Comparison of ENCODE assay signal across 11 mouse cellular contexts in genomic region chr5:64575896-64576295, GRCm38 (mm10).
DNase-seq lines count a peak whose midpoint lies in the region; ATAC-seq and TF ChIP-seq lines count a peak whose summit lies in the region.
"Had no signal": no experiment of that assay in that cellular context is flagged by ENCODE, and none has a peak within 500 bp of the region (broad histone marks: within the 10 kb centered on the region; RNA-seq: fewer than 3 reads in every experiment).

No protein-coding gene starts in this region.

- peak; percentile 38 for DNase-seq in heart, adult 8-10 months (ENCODE audit: low spot score)
- DNase-seq in liver, embryonic 13.5 days, result no peak
- DNase-seq in heart, postnatal 0 days (ENCODE audit: low spot score), result no peak
- DNase-seq in adrenal gland, postnatal 10 days, result no peak
- no peak for DNase-seq in adrenal gland, adult 8-10 months
- DNase-seq: B cell, adult 2 months; liver, postnatal 0 days had no signal

- no peak overlapping the region for H3K4me3 ChIP-seq in heart, embryonic 11.5 days (ENCODE audit: low read depth, low read length)
- no peak overlapping the region for H3K4me3 ChIP-seq in liver, embryonic 13.5 days (replicated peaks)
- H3K4me3 ChIP-seq in liver, embryonic 12.5 days, result no peak overlapping the region
- H3K4me3 ChIP-seq in heart, postnatal 0 days (ENCODE audit: low read depth, low read length), result no peak overlapping the region
- no peak overlapping the region for H3K4me3 ChIP-seq in stomach, embryonic 16.5 days (replicated peaks; ENCODE audit: low read length)
- H3K4me3 ChIP-seq: neural tube, embryonic 15.5 days had no signal

- no peak for ATAC-seq in heart, embryonic 11.5 days (replicated peaks; ENCODE audit: insufficient number of reproducible peaks, low FRiP score, low TSS enrichment)
- no peak for ATAC-seq in liver, embryonic 13.5 days (ENCODE audit: low read depth)
- no peak for ATAC-seq in liver, embryonic 12.5 days
- ATAC-seq in heart, postnatal 0 days (ENCODE audit: insufficient read depth, low read depth), result no peak; the same call in 1 of the 2 replicates
- peak; percentile 38; the same call in 1 of the 2 replicates for ATAC-seq in stomach, embryonic 16.5 days (ENCODE audit: insufficient read depth, low FRiP score)
- ATAC-seq: liver, postnatal 0 days had no signal

- H3K4me1 ChIP-seq in heart, embryonic 11.5 days (ENCODE audit: control insufficient read depth, insufficient read depth, low read length), result peaks cover 19% of the 10 kb centered on the region
- peaks cover 41% of the 10 kb centered on the region for H3K4me1 ChIP-seq in liver, embryonic 13.5 days (replicated peaks)
- peaks cover 42% of the 10 kb centered on the region for H3K4me1 ChIP-seq in liver, embryonic 12.5 days
- H3K4me1 ChIP-seq in heart, postnatal 0 days (ENCODE audit: control insufficient read depth, insufficient read depth), result peaks cover 13% of the 10 kb centered on the region
- peaks cover 29% of the 10 kb centered on the region for H3K4me1 ChIP-seq in stomach, embryonic 16.5 days (ENCODE audit: control insufficient read depth, insufficient read depth, low read length)

- no peaks in the 10 kb centered on the region for H3K36me3 ChIP-seq in heart, embryonic 11.5 days (ENCODE audit: control insufficient read depth, insufficient read depth, low read length)
- no peaks in the 10 kb centered on the region for H3K36me3 ChIP-seq in liver, embryonic 13.5 days
- H3K36me3 ChIP-seq in liver, embryonic 12.5 days, result no peaks in the 10 kb centered on the region
- H3K36me3 ChIP-seq in heart, postnatal 0 days (replicated peaks; ENCODE audit: control insufficient read depth, insufficient read depth, low read length), result no peaks in the 10 kb centered on the region
- no peaks in the 10 kb centered on the region for H3K36me3 ChIP-seq in stomach, embryonic 16.5 days (ENCODE audit: control insufficient read depth, insufficient read depth, low read length)
- H3K36me3 ChIP-seq: neural tube, embryonic 15.5 days had no signal

- TF ChIP-seq EP300 in heart, postnatal 0 days (IDR thresholded peaks at IDR 0.05; ENCODE audit: low read depth), result no peak

- WGBS in heart, embryonic 11.5 days (ENCODE audit: insufficient replicate concordance), result 71% methylated on average over 6 of the region's 6 CpGs
- WGBS in liver, embryonic 13.5 days (ENCODE audit: insufficient replicate concordance), result 84% methylated on average over 6 of the region's 6 CpGs
- 78% methylated on average over 6 of the region's 6 CpGs for WGBS in liver, embryonic 12.5 days (ENCODE audit: insufficient replicate concordance)
- 67% methylated on average over 6 of the region's 6 CpGs for WGBS in heart, postnatal 0 days
- WGBS in stomach, embryonic 16.5 days, result 50% methylated on average over 6 of the region's 6 CpGs

- no peaks in the 10 kb centered on the region for H3K9me3 ChIP-seq in heart, embryonic 11.5 days (replicated peaks; ENCODE audit: control insufficient read depth, low read length)
- H3K9me3 ChIP-seq in liver, embryonic 13.5 days (replicated peaks), result no peaks in the 10 kb centered on the region
- H3K9me3 ChIP-seq in liver, embryonic 12.5 days (replicated peaks), result no peaks in the 10 kb centered on the region
- no peaks in the 10 kb centered on the region for H3K9me3 ChIP-seq in heart, postnatal 0 days (replicated peaks; ENCODE audit: control insufficient read depth, low read length)
- H3K9me3 ChIP-seq in stomach, embryonic 16.5 days (replicated peaks; ENCODE audit: control insufficient read depth, low read length), result no peaks in the 10 kb centered on the region
- H3K9me3 ChIP-seq: neural tube, embryonic 15.5 days had no signal

- no peak overlapping the region for H3K27ac ChIP-seq in heart, embryonic 11.5 days (ENCODE audit: low read depth, low read length)
- 0 out of 2 replicates have a peak overlapping the region, but pooled peaks have one; percentile 20 for H3K27ac ChIP-seq in liver, embryonic 13.5 days
- no peak overlapping the region for H3K27ac ChIP-seq in liver, embryonic 12.5 days
- H3K27ac ChIP-seq in heart, postnatal 0 days (ENCODE audit: low read depth), result 0 out of 2 replicates have a peak overlapping the region, but pooled peaks have one; percentile 64
- H3K27ac ChIP-seq in stomach, embryonic 16.5 days (ENCODE audit: low read length), result peak overlapping the region; percentile 62; the same call in 1 of the 2 replicates
- H3K27ac ChIP-seq: neural tube, embryonic 15.5 days had no signal

- H3K9ac ChIP-seq in heart, embryonic 11.5 days (ENCODE audit: low read depth, low read length), result no peak overlapping the region
- no peak overlapping the region for H3K9ac ChIP-seq in liver, embryonic 13.5 days
- H3K9ac ChIP-seq in liver, embryonic 12.5 days, result no peak overlapping the region
- no peak overlapping the region for H3K9ac ChIP-seq in heart, postnatal 0 days (replicated peaks; ENCODE audit: low read depth, low read length)
- no peak overlapping the region for H3K9ac ChIP-seq in stomach, embryonic 16.5 days (ENCODE audit: low read length)
- H3K9ac ChIP-seq: liver, postnatal 0 days; neural tube, embryonic 15.5 days had no signal

- no peak for TF ChIP-seq CTCF in heart, postnatal 0 days (IDR thresholded peaks at IDR 0.05; ENCODE audit: low read depth)

- no peak overlapping the region for H3K4me2 ChIP-seq in heart, embryonic 11.5 days
- H3K4me2 ChIP-seq in liver, embryonic 13.5 days, result no peak overlapping the region
- no peak overlapping the region for H3K4me2 ChIP-seq in liver, embryonic 12.5 days
- H3K4me2 ChIP-seq in heart, postnatal 0 days (ENCODE audit: low read depth, low read length), result no peak overlapping the region
- H3K4me2 ChIP-seq in stomach, embryonic 16.5 days (ENCODE audit: low read depth, low read length), result no peak overlapping the region
- H3K4me2 ChIP-seq: neural tube, embryonic 15.5 days had no signal

- no peaks in the 10 kb centered on the region for H3K27me3 ChIP-seq in heart, embryonic 11.5 days (ENCODE audit: control insufficient read depth, insufficient read depth, low read length)
- no peaks in the 10 kb centered on the region for H3K27me3 ChIP-seq in liver, embryonic 13.5 days
- H3K27me3 ChIP-seq in liver, embryonic 12.5 days (replicated peaks), result no peaks in the 10 kb centered on the region
- H3K27me3 ChIP-seq in heart, postnatal 0 days (ENCODE audit: control insufficient read depth, insufficient read depth, low read length), result no peaks in the 10 kb centered on the region
- no peaks in the 10 kb centered on the region for H3K27me3 ChIP-seq in stomach, embryonic 16.5 days (ENCODE audit: control insufficient read depth, insufficient read depth, low read length)
- H3K27me3 ChIP-seq: neural tube, embryonic 15.5 days had no signal

Comparison
In these comparisons a context has a peak if more than half of its experiments do, and no peak if none do; other contexts are left out.
1. H3K27ac ChIP-seq: peak in liver, embryonic 13.5 days (single experiment), heart, postnatal 0 days (single experiment) and stomach, embryonic 16.5 days (single experiment); none in heart, embryonic 11.5 days (single experiment) and liver, embryonic 12.5 days (single experiment).